Mouse (Mus musculus): ENCODE results near the gene Pde6b. TPM values are rescaled to one million over a fixed set of nuclear protein-coding genes. Genes with fewer than 3 reads are reported as not detected.

Gene Pde6b
- 1.3 TPM in 1 of 3 replicates, not detected in the others for total RNA-seq (2017)

DNA sequence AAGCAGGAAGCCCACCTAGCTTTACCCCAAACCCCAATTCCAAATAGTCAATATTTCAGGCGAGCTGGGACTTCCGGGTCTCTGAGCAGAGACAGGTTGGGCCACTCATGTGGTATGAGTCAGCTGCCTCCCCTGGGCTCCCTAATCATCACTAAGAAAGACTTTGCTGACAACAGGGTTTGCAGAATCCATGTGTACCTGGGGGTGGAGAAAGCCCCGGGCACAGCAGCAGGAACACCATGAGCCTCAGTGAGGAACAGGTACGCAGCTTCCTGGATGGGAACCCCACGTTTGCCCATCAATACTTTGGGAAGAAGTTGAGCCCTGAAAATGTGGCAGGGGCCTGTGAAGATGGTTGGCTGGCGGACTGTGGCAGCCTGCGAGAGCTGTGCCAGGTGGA is at the start of gene Pde6b:
Gene Pde6b, plus strand, starts transcription at position 191 of the 400 bp plus-strand sequence.
- no peak for ATAC-seq (replicated peaks; ENCODE audit: insufficient number of reproducible peaks, low FRiP score, low TSS enrichment, poor library complexity, severe bottlenecking)

DNA sequence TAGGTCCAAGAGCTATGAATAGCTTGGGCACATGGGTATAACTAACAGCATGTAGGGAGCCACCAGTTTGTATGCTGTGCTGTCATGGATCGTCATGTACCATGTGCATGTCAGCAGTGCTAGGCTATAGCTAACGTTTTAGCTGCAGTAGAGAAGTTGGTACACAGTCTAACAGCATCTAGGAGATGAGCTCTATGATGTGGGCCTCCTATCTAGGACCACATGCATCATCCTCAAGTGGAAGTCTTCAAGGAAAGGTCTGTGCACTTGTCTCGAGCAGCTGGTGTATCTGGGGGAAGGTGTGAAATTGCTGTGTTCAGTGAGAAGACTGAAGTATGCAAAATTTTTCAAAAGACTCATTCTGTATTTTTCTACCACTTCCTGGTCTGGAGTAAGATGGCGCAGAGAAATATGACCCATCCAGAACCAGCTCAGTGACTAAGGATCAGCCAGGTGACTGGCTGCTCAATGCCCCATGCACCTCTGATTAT is 44.5 kb upstream of the Pde6b start:
- ATAC-seq (replicated peaks; ENCODE audit: insufficient number of reproducible peaks, low FRiP score, low TSS enrichment, poor library complexity, severe bottlenecking) = no peak

DNA sequence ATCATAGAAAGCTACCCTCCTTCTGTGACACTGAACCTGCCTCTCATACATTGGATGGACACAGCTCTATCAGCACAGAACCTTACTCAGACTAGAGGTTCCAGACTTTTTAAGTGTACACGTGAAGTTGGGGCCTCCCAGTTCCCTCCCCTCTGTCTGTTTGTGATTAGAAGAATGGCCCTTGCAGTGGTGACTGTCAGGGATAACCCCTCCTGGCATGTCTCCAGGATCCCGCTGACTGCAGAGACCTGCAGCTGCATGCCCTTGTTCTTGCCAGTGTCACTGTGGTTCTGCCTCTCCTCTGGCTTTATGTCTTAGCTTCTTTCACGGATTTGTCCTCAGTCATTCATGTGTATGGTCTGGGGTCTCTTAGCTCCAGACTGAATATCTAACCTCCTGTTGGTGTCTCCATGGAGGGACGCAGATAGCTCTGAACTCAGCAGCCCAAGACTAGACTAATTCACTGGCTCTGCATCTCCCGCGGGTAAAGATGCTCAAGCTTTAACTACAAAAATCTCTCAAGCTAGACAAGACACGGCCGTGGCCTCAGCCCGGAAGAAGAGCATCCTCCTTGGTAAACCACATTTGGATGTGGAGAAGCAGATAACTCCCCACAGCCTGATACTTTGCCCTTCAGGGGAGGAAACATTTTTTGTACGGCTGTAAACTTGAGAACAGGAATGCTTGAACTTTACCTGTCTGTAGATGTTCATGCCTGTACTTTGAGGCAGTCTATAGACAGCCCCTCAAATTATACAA is 42.7 kb upstream of the Pde6b start:
- no peak for ATAC-seq (replicated peaks; ENCODE audit: insufficient number of reproducible peaks, low FRiP score, low TSS enrichment, poor library complexity, severe bottlenecking)

DNA sequence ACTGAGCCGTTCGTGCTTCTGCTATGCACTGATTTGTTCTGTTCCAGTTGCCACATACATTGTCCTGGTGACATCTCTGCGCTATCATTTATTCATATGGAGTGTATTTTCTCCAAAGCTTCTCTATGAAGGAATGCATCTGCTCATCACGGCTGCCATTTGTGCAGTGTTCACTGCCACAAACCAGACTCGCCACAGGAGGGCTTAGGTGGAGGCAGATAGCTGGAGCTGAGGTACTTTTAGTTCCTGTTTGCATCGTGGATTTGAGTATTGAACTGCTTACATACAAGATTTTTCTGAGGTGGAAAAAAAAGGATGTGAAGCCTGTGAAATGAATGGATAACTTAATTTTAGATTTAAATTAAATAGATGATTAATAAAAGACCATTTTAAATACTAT is 40.3 kb upstream of the Pde6b start:
- ATAC-seq (replicated peaks; ENCODE audit: insufficient number of reproducible peaks, low FRiP score, low TSS enrichment, poor library complexity, severe bottlenecking) = no peak

DNA sequence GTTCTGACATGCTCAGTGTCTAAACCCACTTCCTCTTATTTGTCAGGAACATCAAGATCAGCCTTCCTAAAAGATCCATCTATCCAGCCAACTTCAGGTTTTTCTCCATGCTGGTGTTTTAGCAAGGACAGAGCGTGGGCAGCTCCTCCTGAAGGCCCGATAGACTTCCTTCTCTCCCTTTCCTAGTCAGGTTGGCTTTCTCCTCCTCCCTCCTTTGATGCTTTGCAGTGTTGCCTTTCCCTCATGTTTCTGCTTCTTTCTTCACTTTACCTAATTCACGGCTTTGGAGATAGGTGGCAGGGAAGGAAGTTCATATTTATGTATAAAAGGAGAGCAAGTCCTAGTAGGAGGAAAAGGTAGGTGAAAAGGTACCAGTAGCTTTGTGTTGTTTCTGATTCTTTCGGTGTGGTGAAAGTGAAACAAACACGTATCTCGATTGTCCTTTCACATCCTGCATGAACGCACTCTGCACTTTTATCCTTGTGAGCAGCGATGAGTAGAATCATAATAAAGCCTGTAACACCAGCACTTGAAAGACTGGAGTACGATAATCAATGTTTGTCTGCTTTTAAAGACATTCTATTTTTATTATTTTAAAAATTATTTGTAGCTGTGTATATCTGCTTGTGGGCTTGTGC is 38.6 kb upstream of the Pde6b start:
- no peak for ATAC-seq (replicated peaks; ENCODE audit: insufficient number of reproducible peaks, low FRiP score, low TSS enrichment, poor library complexity, severe bottlenecking)

DNA sequence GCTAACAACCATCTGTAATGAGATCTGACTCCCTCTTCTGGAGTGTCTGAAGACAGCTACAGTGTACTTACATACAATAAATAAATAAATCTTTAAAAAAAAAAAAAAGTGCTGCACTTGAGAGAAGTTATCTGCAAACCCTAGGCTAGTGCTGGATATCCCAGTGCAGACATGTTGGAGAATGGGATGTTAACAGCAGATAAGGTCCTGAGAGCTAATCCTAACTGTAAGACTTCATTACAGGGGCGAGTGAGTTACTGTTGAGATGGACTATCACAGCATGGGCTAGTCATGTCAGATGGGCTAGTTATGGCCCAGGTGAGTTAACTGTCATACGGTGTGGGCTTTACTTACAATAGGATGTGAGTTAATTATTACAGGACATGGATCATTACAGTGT is 34.1 kb upstream of the Pde6b start:
- ATAC-seq (replicated peaks; ENCODE audit: insufficient number of reproducible peaks, low FRiP score, low TSS enrichment, poor library complexity, severe bottlenecking) = no peak

DNA sequence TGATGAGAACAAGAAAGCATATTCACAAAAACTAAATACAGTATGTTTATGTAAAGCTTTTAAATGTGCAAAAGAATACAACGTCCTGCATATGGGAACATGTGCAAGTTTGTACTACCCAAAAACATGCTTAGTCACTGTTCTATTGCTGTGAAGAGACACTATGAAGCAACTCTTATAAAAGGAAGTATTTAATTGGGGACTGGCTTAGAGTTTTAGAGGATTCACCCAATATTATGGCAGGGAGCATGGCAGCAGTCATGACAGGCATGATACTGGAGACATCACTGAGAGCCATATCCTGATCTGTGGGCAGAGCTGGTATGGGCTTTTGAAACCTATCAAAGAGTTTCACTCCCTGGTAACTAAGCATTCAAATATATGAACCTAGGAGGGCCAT is 30.3 kb upstream of the Pde6b start:
- ATAC-seq (replicated peaks; ENCODE audit: insufficient number of reproducible peaks, low FRiP score, low TSS enrichment, poor library complexity, severe bottlenecking) = no peak

DNA sequence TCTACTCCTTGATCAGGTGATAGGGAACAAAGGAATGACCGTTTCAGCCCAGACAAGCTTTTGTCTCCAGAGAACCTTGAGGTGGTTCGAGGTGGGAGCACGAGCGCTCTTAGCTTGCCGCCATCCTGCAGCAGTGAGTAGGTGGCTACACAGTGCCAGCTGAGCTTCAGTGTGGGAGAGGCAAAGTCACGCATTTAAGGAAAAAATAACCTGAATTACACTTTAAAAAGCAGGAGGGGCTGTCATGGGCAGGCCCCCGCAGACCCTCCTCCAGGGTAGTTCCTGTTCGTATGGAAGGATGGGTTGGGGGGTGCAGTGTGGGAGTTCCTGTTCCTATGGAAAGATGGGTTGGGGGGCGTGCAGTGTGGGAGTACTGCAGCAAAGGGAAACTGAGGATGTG is 28.7 kb upstream of the Pde6b start:
- ATAC-seq (replicated peaks; ENCODE audit: insufficient number of reproducible peaks, low FRiP score, low TSS enrichment, poor library complexity, severe bottlenecking) = no peak

DNA sequence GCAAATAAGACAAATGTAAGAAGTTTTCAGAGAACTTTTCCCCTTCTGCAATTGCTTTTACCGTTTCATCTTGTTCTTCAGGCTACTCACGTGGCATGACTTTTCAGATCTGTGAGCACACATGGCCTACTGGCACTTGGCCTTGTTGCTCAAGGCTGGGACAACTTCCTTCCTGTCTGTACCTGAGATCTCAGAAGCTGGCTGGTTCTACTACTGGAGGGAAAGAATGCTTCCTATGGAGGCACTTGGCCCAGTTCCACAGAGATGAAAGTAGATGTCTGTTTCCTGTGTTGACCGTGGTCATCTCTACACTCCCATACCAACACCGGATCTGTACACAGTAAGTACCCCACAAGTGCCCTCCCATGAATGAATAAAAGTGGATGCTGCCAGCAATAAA is 28.0 kb upstream of the Pde6b start:
- ATAC-seq (replicated peaks; ENCODE audit: insufficient number of reproducible peaks, low FRiP score, low TSS enrichment, poor library complexity, severe bottlenecking) = no peak

DNA sequence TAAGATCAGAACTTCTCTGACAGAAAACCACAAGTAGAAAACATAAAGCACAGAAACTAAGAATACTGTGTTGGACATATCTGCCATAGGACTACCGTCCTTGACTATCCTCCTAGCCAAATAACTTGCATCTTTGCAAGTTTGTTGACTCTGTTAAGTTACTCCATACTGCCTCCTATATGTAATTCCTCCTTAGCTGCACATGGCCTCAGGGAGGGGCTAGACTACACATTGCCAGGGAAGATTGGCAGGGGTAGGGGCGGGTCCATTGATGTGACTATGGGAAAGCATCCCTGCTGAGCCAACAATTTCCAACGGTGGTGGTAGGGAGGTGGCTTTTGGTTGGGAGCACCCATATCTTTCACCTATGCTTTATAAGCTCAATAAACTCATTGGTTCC is 25.9 kb upstream of the Pde6b start:
- no peak for ATAC-seq (replicated peaks; ENCODE audit: insufficient number of reproducible peaks, low FRiP score, low TSS enrichment, poor library complexity, severe bottlenecking)

DNA sequence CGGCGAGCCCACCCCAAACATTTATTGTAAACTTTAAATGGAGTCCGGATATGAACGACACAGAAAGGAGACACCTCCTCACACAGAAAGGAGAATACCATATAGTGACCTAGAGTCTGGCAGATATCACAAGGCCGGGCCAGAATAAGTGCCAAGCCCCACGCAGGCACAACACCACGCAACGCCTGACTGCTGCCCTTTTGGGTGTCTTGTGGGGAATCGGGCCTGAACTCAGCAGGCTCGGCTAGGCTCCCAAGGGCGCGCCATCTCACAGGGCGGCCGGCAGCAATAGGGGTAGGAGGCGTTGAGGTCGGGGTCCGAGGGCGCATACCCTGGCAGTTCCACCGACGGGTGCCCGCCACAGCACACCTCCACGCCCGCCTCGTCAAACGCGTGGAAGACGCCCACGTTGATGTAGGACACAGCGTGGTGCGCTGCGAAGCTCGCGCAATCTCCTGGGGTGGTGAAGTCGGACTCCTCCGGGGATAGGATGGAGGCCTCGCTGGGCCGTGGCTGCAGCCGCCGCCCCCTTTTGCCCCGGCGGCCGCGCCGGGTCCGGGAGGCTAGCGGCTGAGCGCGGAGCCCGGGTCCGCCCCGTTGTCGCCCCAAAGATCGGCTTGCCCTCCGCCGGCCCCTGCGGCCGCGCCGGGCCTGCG is 21.7 kb upstream of the Pde6b start:
- ATAC-seq (replicated peaks; ENCODE audit: insufficient number of reproducible peaks, low FRiP score, low TSS enrichment, poor library complexity, severe bottlenecking) = no peak

DNA sequence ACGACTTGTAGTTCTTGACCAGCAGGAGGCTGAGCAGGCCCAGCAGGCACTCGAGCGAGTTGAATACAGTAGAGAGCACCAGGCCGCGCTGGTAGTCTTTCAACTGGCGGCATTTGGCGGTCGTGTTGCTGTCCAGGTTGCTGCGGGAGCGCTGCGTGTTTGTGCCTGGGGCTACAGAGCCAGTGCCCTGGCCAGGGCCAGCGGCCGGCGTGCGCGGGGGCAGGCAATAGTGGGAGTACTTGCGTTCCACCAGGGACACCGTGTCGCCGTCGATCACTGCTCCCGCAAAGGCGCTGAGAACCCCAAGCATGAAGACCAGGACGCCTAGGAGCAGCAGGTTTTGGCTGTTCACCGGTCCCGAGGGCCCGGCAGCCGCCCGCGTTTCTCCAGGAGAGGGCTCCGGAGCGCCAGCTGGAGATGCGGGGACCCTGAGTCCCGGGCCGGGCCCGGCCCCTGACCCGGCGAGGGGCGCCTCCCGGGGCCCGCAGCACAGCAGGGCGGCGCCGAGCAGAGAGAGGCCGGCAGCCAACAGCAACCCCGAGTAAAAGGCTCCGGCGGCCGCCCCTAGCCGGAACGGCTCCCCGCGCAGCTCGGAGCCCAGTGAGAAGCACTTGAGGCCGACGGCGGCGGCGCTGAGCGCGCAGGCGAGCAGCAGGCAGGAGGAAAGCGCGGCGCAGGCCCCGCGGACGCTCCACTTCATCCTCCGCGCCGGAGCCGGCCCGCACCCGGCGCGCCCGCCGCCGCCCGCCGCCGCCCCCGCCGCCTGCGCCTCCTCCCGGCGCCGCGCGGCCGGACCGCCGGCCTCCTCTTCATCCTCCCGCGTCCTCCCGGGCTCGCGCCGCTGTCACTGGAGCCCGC is 21.0 kb upstream of the Pde6b start:
- no peak for ATAC-seq (replicated peaks; ENCODE audit: insufficient number of reproducible peaks, low FRiP score, low TSS enrichment, poor library complexity, severe bottlenecking)

DNA sequence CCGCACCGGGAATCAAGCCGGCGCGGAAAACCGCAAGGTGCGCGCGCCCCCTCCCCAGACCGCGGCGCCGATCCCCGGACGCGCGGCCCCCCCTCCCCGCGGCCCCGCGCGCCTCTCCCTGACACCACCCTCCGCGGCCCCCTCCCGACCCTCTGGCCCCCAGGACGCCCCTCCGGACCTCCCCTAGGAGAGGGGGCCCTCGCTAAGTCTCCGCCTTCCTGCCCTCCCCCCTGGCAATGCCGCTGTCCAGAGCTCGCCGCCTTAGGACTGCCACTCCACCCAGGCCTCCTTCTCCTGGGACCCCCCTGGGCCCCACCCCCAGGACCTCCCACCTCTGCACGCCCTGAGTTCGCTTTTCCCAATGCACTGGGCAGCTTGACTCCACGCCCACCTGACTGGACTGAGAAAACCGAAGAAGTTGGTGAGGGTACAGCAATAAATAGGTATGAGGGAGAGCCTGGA is 20.3 kb upstream of the Pde6b start, which contains the start of gene Gm42517:
Gene Gm42517, minus strand, starts transcription at position 52 of the 462 bp plus-strand sequence.
- ATAC-seq (replicated peaks; ENCODE audit: insufficient number of reproducible peaks, low FRiP score, low TSS enrichment, poor library complexity, severe bottlenecking) = no peak

DNA sequence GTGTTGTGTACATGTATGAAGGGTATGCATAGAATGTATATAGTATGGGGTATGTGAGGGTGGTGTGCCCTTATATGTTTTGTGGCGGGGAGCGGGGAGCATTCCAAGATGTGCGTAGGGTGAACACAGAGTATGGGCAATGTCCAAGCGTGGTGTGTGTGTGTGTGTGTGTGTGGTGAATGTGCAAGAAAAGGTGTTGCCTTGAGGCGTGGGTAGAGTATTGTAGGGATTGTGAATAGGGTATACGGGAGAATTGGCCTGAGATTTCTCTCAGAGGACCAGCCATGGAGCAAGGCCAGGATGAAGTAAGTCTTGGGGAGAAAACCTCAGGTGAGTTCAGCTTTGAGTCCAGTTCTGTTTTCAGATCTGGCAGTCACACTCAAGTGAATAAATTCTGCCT is 19.7 kb upstream of the Pde6b start:
- no peak for ATAC-seq (replicated peaks; ENCODE audit: insufficient number of reproducible peaks, low FRiP score, low TSS enrichment, poor library complexity, severe bottlenecking)

DNA sequence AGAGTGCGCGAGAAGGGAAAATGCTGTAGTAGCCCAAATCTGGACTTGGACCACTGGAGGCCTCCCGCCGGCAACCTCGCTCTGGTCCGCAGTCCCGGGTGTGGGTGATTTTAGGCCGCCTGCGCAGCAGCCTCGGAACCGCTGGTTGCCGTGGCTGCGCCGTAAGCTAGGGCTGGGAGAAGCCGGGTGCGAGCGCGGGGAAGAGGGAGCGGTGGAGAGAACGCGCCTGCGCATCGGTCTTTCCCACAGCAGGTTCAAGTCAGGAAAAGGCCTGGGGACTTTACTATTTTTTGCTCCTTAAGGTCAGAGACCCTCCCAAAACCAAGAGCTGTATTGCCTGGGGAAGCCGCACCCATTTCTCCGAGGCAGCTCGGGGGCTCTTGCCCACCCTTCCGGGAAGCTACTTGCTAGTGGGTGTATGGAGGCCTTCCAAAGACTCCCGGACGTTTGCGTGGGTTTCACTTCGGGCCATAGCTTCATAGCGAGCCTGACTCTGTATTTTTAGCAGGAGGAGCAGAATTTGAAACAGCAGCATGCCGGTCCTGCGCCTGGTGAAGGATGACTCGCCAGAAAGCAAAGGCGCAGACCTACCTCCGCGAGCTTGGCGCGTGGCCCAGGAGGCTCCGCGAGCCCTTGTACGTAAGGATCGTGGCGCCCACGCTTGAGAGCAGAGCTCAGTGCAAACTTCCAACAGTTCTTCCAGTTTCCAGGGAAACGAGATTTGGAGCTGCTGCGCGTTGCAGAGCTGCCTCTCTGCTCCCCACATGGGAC is 19.2 kb upstream of the Pde6b start:
- no peak for ATAC-seq (replicated peaks; ENCODE audit: insufficient number of reproducible peaks, low FRiP score, low TSS enrichment, poor library complexity, severe bottlenecking)

DNA sequence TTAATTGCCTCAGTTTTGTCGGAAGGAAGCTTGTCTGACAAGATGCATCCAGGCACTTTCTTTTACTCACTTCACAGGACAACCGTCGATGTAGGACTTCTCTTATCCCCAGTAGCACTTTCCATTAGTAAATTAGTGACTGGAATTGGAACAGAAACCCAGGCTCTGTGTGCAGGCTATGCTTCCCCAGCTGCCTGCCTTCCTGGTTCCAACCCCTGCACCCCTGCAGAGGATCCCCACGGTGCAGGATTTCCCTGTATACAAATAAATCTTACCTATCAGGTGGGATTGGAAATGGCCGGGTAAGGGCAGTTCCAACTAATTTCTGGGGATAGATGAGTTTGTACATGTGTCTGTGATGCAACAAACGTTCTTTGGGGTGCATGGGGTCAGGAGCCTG is 18.2 kb upstream of the Pde6b start:
- ATAC-seq (replicated peaks; ENCODE audit: insufficient number of reproducible peaks, low FRiP score, low TSS enrichment, poor library complexity, severe bottlenecking) = no peak

DNA sequence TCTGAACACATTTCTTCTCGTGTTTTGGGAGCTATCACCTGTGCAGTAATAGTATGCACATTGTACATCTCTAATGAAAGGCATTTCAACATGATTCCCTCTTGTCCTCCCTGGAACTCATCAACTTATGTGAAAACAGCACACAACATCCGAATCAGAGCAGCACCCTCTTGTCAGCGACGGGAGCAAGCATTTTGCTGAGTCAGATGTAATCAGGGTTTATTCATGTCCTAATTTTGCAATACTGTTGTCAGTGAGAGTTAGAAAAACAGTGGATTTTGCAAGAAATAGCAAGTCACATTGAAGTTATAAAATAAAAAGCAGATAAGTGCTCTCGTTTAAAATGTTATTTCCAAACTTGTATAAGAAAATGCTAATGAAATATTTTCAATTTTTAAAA is 14.1 kb upstream of the Pde6b start:
- ATAC-seq (replicated peaks; ENCODE audit: insufficient number of reproducible peaks, low FRiP score, low TSS enrichment, poor library complexity, severe bottlenecking) = no peak

DNA sequence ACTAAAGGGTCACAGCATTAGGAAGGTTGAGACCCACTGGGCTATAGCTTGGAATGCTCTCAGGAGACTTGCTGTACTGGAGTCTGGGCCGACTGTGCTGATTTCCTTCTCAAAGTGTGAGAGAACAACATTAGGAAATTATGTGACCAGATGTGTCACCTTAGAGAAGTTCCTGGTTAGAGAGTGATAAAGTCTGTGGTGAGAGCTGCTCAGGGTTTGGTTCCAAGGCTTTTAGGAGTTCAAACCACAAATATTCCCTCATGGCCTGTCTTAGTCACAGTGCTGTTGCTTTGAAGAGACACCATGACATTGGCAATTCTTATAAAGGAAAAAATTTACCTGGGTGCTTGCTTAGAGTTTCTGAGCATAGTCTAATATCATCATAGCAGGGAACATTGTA is 12.1 kb upstream of the Pde6b start:
- ATAC-seq (replicated peaks; ENCODE audit: insufficient number of reproducible peaks, low FRiP score, low TSS enrichment, poor library complexity, severe bottlenecking) = no peak
